Mouse (Mus musculus): ENCODE measurements at regions not wholly inside any gene's neighbourhood (a gene's known extent, or its start where the extent isn't known, plus 50 kb on each side); places are given as distances from the start of the nearest gene placed in this dataset.

DNA sequence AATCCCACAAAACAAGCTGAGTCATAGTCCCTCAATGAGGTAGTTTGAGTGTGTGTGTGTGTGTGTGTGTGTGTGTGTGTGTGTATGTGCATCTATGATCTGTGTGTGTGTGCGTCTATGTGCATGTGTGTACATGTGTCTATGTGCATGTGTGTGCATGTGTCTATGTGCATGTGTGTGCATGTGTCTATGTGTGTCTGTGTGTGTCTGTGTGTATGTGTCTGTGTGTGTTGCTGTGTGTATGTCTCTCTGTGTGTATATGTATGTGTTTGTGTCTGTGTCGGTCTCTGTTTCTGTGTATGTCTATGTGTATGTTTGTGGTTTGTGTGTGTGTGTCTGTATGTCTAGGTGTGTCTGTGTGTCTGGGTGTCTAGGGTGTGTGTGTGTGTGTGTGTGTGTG is 309.1 kb upstream of the Brinp3 start:
- no peak for TF ChIP-seq CTCF (IDR thresholded peaks at IDR 0.05)
- no peak overlapping the region for H3K27ac ChIP-seq
- no peak for DNase-seq (ENCODE audit: extremely low spot score in 1 of 2, low spot score in 2 of 2)
- intact Hi-C loops (cut with DNase I): no loop called here
- no peak overlapping the region for H3K4me3 ChIP-seq

- DNase-seq (ENCODE audit: extremely low spot score in 1 of 2, low spot score in 2 of 2): no peak
- no peak for TF ChIP-seq CTCF (IDR thresholded peaks at IDR 0.05)
- no peak overlapping the region for H3K4me3 ChIP-seq
- intact Hi-C loops (cut with DNase I): no loop called here
- H3K27ac ChIP-seq: no peak overlapping the region
These were observed 282.9 kb upstream of the Brinp3 start for GRCm38 (mm10) chr1:146211646-146212045.

DNA sequence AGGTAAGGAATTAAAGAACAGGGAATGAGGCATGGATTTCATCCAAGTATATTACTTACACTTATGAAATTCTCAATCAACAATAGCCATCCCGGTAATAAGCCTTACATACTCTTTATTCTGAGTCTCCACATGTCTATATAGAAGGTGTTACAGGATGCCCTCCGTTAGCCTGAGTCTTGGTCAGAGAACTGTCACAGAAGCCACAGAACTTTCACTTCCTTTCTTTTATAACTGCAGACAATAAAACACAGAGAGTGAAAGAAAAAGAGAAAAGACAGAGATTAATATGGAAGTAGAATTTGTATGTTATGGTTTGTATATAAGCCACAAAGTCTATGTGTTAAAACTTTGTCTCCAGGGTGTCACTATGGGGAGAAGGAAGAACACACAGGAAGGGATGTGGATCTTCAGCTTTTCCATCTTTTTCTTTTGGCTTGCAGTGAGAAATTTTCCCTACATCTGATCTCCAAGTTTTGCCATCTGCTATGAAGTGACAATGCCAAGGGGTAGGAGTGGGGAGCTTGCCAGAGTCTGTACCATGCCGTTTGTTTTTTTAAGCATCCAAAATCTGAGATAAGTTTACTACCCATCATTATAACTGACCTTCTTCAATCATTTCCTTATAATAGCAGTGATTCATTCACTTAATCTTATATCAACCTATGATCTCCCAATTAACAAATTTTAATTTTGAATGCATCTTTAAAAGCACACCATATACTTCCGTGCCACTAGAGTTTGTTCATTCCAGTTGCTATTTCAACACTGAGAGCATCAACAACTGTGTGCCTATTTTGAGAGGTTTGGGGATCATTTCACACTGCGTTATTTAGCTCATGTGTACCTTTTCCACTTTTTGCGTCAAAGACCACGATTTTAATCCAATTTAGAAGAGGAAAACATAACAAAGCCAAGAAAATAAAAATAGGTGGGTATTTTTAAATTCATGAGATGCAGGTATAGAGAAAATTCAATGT is 262.8 kb upstream of the Brinp3 start:
- peak in 1 of 2 experiments; percentile 31 for DNase-seq (ENCODE audit: extremely low spot score in 1 of 2, low spot score in 2 of 2)
- Histone ChIP-seq H3K27ac (peak overlapping the region; percentile 11; the same call in 1 of the 2 replicates), H3K4me3 (no peak overlapping the region)
- TF ChIP-seq CTCF (IDR thresholded peaks at IDR 0.05): no peak
- intact Hi-C loops (cut with DNase I): loop anchor here (5.0 to 10.0 kb wide), 4 partner anchors 384 to 1797 kb away; no protein-coding TSS in a partner anchor

DNA sequence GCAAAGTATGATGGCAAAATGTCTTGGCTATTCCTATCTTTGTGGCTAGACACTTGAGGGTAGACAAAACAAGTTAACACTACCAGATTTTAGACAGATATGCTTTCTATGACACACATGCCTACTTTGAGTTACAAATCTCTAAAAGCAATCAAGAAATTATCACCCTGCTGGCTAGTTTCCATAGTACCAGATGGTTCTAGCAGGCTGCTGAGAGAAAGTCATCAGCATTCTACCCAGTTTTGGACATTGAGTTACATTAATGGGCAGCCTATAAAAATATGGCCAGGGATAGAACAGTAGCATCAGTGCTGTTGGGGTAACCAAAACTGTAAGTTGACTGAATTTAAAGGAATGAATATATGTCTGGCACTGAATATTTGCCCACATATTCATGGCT is 234.2 kb upstream of the Brinp3 start:
- TF ChIP-seq CTCF (IDR thresholded peaks at IDR 0.05): no peak
- H3K27ac ChIP-seq: no peak overlapping the region
- intact Hi-C loops (cut with DNase I): no loop called here
- no peak overlapping the region for H3K4me3 ChIP-seq
- no peak for DNase-seq (ENCODE audit: extremely low spot score in 1 of 2, low spot score in 2 of 2)

GRCm38 (mm10) chr1:146299031-146299430 is 195.5 kb upstream of the Brinp3 start:
- no peak for DNase-seq (ENCODE audit: extremely low spot score in 1 of 2, low spot score in 2 of 2)
- TF ChIP-seq CTCF (IDR thresholded peaks at IDR 0.05): no peak

DNA sequence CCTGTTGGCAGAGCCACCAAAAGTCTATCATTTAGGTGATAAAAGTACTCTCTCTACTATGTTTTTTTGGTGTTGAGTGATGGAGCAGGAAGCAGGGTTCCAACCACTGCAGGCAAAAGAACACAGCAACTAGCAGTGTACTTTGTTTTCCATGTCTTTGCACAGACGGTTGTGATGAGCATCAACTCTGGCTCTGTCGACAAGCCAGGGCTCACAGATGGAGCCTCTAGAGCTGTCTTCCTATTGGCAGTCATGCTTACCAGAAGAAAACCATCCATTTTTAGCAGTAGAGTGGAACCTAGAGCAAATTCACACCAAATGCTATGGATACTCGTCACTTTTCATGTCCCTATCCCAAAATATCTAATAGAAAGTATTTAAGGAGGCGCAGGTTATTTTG is 182.0 kb upstream of the Brinp3 start:
- no peak overlapping the region for H3K27ac ChIP-seq
- H3K4me3 ChIP-seq: no peak overlapping the region
- DNase-seq (ENCODE audit: extremely low spot score in 1 of 2, low spot score in 2 of 2): no peak
- TF ChIP-seq CTCF (IDR thresholded peaks at IDR 0.05): no peak
- intact Hi-C loops (cut with DNase I): no loop called here

More at GRCm38 (mm10) chr1:146299031-146299430, 195.5 kb upstream of the Brinp3 start:
- intact Hi-C loops (cut with DNase I): no loop called here
- no peak overlapping the region for H3K4me3 ChIP-seq
- no peak overlapping the region for H3K27ac ChIP-seq

- Histone ChIP-seq H3K27ac (no peak overlapping the region), H3K4me3 (no peak overlapping the region)
- TF ChIP-seq CTCF (IDR thresholded peaks at IDR 0.05): no peak
- no peak for DNase-seq (ENCODE audit: extremely low spot score in 1 of 2, low spot score in 2 of 2)
- intact Hi-C loops (cut with DNase I): no loop called here
These were observed 178.1 kb upstream of the Brinp3 start for GRCm38 (mm10) chr1:146316172-146317158.

GRCm38 (mm10) chr1:146322026-146322425 is 172.5 kb upstream of the Brinp3 start:
- DNase-seq (ENCODE audit: extremely low spot score in 1 of 2, low spot score in 2 of 2): no peak
- Histone ChIP-seq H3K4me3 (no peak overlapping the region), H3K27ac (no peak overlapping the region)
- intact Hi-C loops (cut with DNase I): no loop called here
- TF ChIP-seq CTCF (IDR thresholded peaks at IDR 0.05): no peak

GRCm38 (mm10) chr1:146322862-146323261 is 171.7 kb upstream of the Brinp3 start:
- TF ChIP-seq CTCF (IDR thresholded peaks at IDR 0.05): no peak
- intact Hi-C loops (cut with DNase I): no loop called here
- DNase-seq (ENCODE audit: extremely low spot score in 1 of 2, low spot score in 2 of 2): no peak
- no peak overlapping the region for H3K27ac ChIP-seq
- H3K4me3 ChIP-seq: no peak overlapping the region

GRCm38 (mm10) chr1:146337049-146337448 is 157.5 kb upstream of the Brinp3 start:
- DNase-seq (ENCODE audit: extremely low spot score in 1 of 2, low spot score in 2 of 2): no peak
- H3K4me3 ChIP-seq: no peak overlapping the region
- intact Hi-C loops (cut with DNase I): no loop called here
- no peak for TF ChIP-seq CTCF (IDR thresholded peaks at IDR 0.05)
- no peak overlapping the region for H3K27ac ChIP-seq

DNA sequence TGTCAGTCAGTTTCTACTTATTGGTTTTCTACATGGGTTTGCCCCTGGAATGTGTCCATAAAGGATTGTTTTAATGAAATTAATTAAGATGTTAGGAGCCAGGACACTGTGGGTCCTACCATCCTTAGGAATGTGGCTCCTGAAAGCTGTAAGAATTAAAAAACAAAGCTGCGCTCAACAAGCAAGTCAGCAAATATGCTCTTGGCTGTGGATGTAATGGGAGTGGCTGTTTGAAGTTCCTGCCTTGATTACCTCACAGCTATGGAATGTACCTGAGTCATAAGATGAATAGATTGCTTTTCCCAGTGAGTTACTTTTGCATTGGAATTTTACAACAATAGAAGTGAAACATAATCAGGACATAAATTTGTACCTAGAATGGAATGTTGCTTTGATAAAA is 137.6 kb upstream of the Brinp3 start:
- H3K4me3 ChIP-seq: no peak overlapping the region
- no peak for TF ChIP-seq CTCF (IDR thresholded peaks at IDR 0.05)
- no peak overlapping the region for H3K27ac ChIP-seq
- DNase-seq (ENCODE audit: extremely low spot score in 1 of 2, low spot score in 2 of 2): no peak
- intact Hi-C loops (cut with DNase I): no loop called here

- no peak for DNase-seq (ENCODE audit: extremely low spot score in 1 of 2, low spot score in 2 of 2)
- no peak overlapping the region for H3K27ac ChIP-seq
- H3K4me3 ChIP-seq: no peak overlapping the region
- intact Hi-C loops (cut with DNase I): no loop called here
- TF ChIP-seq CTCF (IDR thresholded peaks at IDR 0.05): no peak
These were observed 136.3 kb upstream of the Brinp3 start for GRCm38 (mm10) chr1:146358301-146358700.

Data from left cerebral cortex, adult 2 months (tissue).